Mouse (Mus musculus) neutrophil, adult 5-6 weeks (primary cell): ENCODE results near the gene Vmn2r82. TPM values are rescaled to one million over a fixed set of nuclear protein-coding genes. Genes with fewer than 3 reads are reported as not detected.
"Not testable (repeated sequence)": the region's sequence is repeated elsewhere in the genome, so short reads cannot be mapped to it uniquely, and the experiment has no call there.

Experiments used
- ATAC-seq: fragments of 151-379, 151-347 bp; 2 replicates; pipeline ENCODE4 v1.8.0; 2017; ENCODE audit warnings: mild to moderate bottlenecking, moderate TSS enrichment; ENCODE audit not compliant: insufficient number of reproducible peaks, poor library complexity, low FRiP score, severe bottlenecking; ENCODE audit errors: extremely low read depth
- total RNA-seq: library from RNA; stranded (forward); fragments of 200-1000 nt; gene quantifications from 2 replicates; pipeline ENCODE4 v1.2.3, GENCODE M21; 2017

The Vmn2r82 gene
- 0.12 TPM in 1 of 2 replicates, not detected in the other for total RNA-seq

GRCm38 (mm10) chr10:79356220-79356619, at the start of gene Vmn2r82:
Gene Vmn2r82, plus strand, starts transcription at chr10:79356520.
- not testable (repeated sequence) for ATAC-seq

GRCm38 (mm10) chr10:79322033-79322736, 34.1 kb upstream of the Vmn2r82 start:
- ATAC-seq, result not testable (repeated sequence)

- ATAC-seq, result no peak
Measured at GRCm38 (mm10) chr10:79322737-79323086, 33.6 kb upstream of the Vmn2r82 start.

- ATAC-seq, result not testable (repeated sequence)
Measured at GRCm38 (mm10) chr10:79399946-79400700, 43.8 kb downstream of the Vmn2r82 start.

GRCm38 (mm10) chr10:79417142-79417771, 60.9 kb downstream of the Vmn2r82 start:
- peak; percentile 58; the same call in 1 of the 2 replicates for ATAC-seq

GRCm38 (mm10) chr10:79417772-79418170, 61.5 kb downstream of the Vmn2r82 start:
- not testable (repeated sequence) for ATAC-seq

GRCm38 (mm10) chr10:79435141-79435820, 79.0 kb downstream of the Vmn2r82 start:
- ATAC-seq, result not testable (repeated sequence)

Other genes with a start within 250 kb of the Vmn2r82 start
- not detected in 2 replicates for gene Vmn2r80, start 207.8 kb upstream of the Vmn2r82 start, total RNA-seq
- gene Vmn2r81, start 108.8 kb upstream of the Vmn2r82 start, total RNA-seq, result 0.23 TPM in 1 of 2 replicates, not detected in the other
- gene Vmn2r83, start 112.2 kb downstream of the Vmn2r82 start, total RNA-seq, result 0.12 and 0.23 TPM in 2 replicates
- gene Plpp2, start 177.3 kb downstream of the Vmn2r82 start, total RNA-seq, result 1.8 and 1.9 TPM in 2 replicates
- 18.9 and 21.2 TPM in 2 replicates for gene Mier2, start 198.7 kb downstream of the Vmn2r82 start, total RNA-seq
- gene Theg, start 230.8 kb downstream of the Vmn2r82 start, total RNA-seq, result not detected in 2 replicates